ENCODE assay signal across 8 mouse cellular contexts in genomic region chr9:100359934-100360716, GRCm38 (mm10).
DNase-seq lines count a peak whose midpoint lies in the region; ATAC-seq and TF ChIP-seq lines count a peak whose summit lies in the region.
"Had no signal": no experiment of that assay in that cellular context is flagged by ENCODE, and none has a peak within 500 bp of the region (broad histone marks: within the 10 kb centered on the region; RNA-seq: fewer than 3 reads in every experiment).

No protein-coding gene starts in this region.

- H3K9me3 ChIP-seq in kidney, embryonic 16.5 days (ENCODE audit: low read length), result no peaks in the 10 kb centered on the region
- H3K9me3 ChIP-seq in limb, embryonic 10.5 days (replicated peaks), result no peaks in the 10 kb centered on the region
- no peaks in the 10 kb centered on the region for H3K9me3 ChIP-seq in stomach, postnatal 0 days (ENCODE audit: control insufficient read depth, low read length)
- H3K9me3 ChIP-seq: lung, embryonic 15.5 days had no signal

- H3K9ac ChIP-seq in kidney, embryonic 16.5 days (replicated peaks; ENCODE audit: low read length), result no peak overlapping the region
- no peak overlapping the region for H3K9ac ChIP-seq in stomach, postnatal 0 days (ENCODE audit: low read length)
- H3K9ac ChIP-seq: lung, embryonic 15.5 days had no signal

- no peaks in the 10 kb centered on the region for H3K36me3 ChIP-seq in kidney, embryonic 16.5 days (ENCODE audit: insufficient read depth, low read length)
- H3K36me3 ChIP-seq in limb, embryonic 10.5 days, result no peaks in the 10 kb centered on the region
- no peaks in the 10 kb centered on the region for H3K36me3 ChIP-seq in stomach, postnatal 0 days (ENCODE audit: control insufficient read depth, insufficient read depth, low read length)
- H3K36me3 ChIP-seq: lung, embryonic 15.5 days had no signal

- no peaks in the 10 kb centered on the region for H3K4me1 ChIP-seq in kidney, embryonic 16.5 days (ENCODE audit: insufficient read depth, low read length)
- no peaks in the 10 kb centered on the region for H3K4me1 ChIP-seq in limb, embryonic 10.5 days
- H3K4me1 ChIP-seq in stomach, postnatal 0 days (replicated peaks; ENCODE audit: control insufficient read depth, insufficient read depth), result no peaks in the 10 kb centered on the region

- no peaks in the 10 kb centered on the region for H3K27me3 ChIP-seq in kidney, embryonic 16.5 days (ENCODE audit: insufficient read depth, low read length)
- no peaks in the 10 kb centered on the region for H3K27me3 ChIP-seq in limb, embryonic 10.5 days (ENCODE audit: low read depth, poor library complexity, severe bottlenecking)
- H3K27me3 ChIP-seq in stomach, postnatal 0 days (ENCODE audit: control insufficient read depth, insufficient read depth, low read length), result no peaks in the 10 kb centered on the region
- H3K27me3 ChIP-seq: lung, embryonic 15.5 days had no signal

- no peak overlapping the region for H3K4me3 ChIP-seq in kidney, embryonic 16.5 days (ENCODE audit: low read length)
- no peak overlapping the region for H3K4me3 ChIP-seq in limb, embryonic 10.5 days
- H3K4me3 ChIP-seq in stomach, postnatal 0 days (ENCODE audit: low read depth, low read length), result no peak overlapping the region
- H3K4me3 ChIP-seq: lung, embryonic 15.5 days had no signal

- no peak for ATAC-seq in kidney, embryonic 16.5 days (ENCODE audit: low FRiP score, low TSS enrichment)
- ATAC-seq in stomach, postnatal 0 days (ENCODE audit: low FRiP score, low TSS enrichment), result no peak

- peak; percentile 70 for TF ChIP-seq CTCF in stomach, postnatal 0 days (IDR thresholded peaks at IDR 0.05; ENCODE audit: low read depth)

- 66% methylated on average over 9 of the region's 9 CpGs for WGBS in kidney, embryonic 16.5 days
- WGBS in limb, embryonic 10.5 days, result 71% methylated on average over 9 of the region's 9 CpGs
- WGBS in stomach, postnatal 0 days, result 68% methylated on average over 9 of the region's 9 CpGs

- DNase-seq in kidney, adult 18-20 months, result peak; percentile 21
- DNase-seq in MEL-GATA-1-ER (ENCODE audit: extremely low read depth, low read depth), result peak; percentile 65
- peak; percentile 26 for DNase-seq in c-Kit-positive CD71-negative TER-119-negative erythroid progenitor cells, embryonic 14.5 days (ENCODE audit: low read depth)
- DNase-seq in limb, embryonic 10.5 days (ENCODE audit: low spot score), result peak; percentile 46
- peak; percentile 35 for DNase-seq in stomach, postnatal 0 days (ENCODE audit: low spot score)
- DNase-seq in layer of hippocampus, postnatal 14 days (ENCODE audit: low spot score in 2 of 2), result no peak

- no peak overlapping the region for H3K27ac ChIP-seq in kidney, embryonic 16.5 days (ENCODE audit: low read length)
- no peak overlapping the region for H3K27ac ChIP-seq in limb, embryonic 10.5 days
- H3K27ac ChIP-seq in stomach, postnatal 0 days (replicated peaks), result no peak overlapping the region
- H3K27ac ChIP-seq: lung, embryonic 15.5 days had no signal

- TF ChIP-seq EP300 in stomach, postnatal 0 days (optimal IDR thresholded peaks at IDR 0.05), result no peak

- H3K4me2 ChIP-seq in kidney, embryonic 16.5 days (replicated peaks; ENCODE audit: low read depth, low read length), result no peak overlapping the region
- no peak overlapping the region for H3K4me2 ChIP-seq in stomach, postnatal 0 days (replicated peaks; ENCODE audit: low read depth)
- H3K4me2 ChIP-seq: lung, embryonic 15.5 days had no signal

Comparison
In these comparisons a context has a peak if more than half of its experiments do, and no peak if none do; other contexts are left out.
1. DNase-seq: peak in kidney, adult 18-20 months (single experiment), MEL-GATA-1-ER (single experiment), c-Kit-positive CD71-negative TER-119-negative erythroid progenitor cells, embryonic 14.5 days (single experiment), limb, embryonic 10.5 days (single experiment) and stomach, postnatal 0 days (single experiment); none in layer of hippocampus, postnatal 14 days (0 of 2).